Mouse (Mus musculus) thymus, adult 2 months (tissue): ENCODE results near the gene Exosc3.

Experiments used
- CTCF ChIP-seq: fragments of 200-500 bp; IDR thresholded peaks from 2 replicates; pipeline ENCODE4 v1.5.1; 2012; ENCODE audit warnings: mild to moderate bottlenecking, control low read depth, low read length, moderate library complexity, borderline replicate concordance; ENCODE audit not compliant: control insufficient read depth, poor library complexity, insufficient read depth; ENCODE audit errors: extremely low read depth
- POLR2A ChIP-seq: fragments of 200-500 bp; IDR thresholded peaks from 2 replicates; pipeline ENCODE4 v1.6.1; 2012; ENCODE audit warnings: mild to moderate bottlenecking, low read length, control low read depth, moderate library complexity; ENCODE audit not compliant: control insufficient read depth, poor library complexity, insufficient read depth; ENCODE audit errors: extremely low read depth

DNA sequence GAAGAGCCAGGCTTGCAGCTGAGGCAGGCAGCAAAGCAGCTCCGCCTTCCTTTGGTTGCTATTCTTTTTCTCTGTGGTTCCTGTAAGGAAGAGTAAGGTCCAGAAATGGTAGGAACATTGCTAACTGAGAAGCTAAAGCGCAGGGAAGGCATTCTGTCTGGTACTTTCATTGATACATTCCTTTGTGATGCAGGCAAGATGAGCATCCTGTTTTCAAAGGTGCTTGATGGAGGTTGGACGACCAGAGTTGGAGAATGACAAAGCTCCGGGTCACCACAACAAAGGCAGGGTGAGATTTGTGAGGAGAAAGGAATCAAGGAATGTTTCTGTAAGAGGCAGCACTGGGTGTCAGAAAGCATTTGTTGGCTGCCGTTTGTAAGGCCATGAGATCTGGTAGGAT lies 54.6 kb downstream of the Exosc3 start:
- TF ChIP-seq CTCF (no peak), POLR2A (no peak)
